Mouse (Mus musculus) adrenal gland, adult 8-10 months (tissue): Measurements from ENCODE around the gene Ghrl. TPM values are rescaled to one million over a fixed set of nuclear protein-coding genes. Genes with fewer than 3 reads are reported as not detected.
"Not testable (repeated sequence)": the region's sequence is repeated elsewhere in the genome, so short reads cannot be mapped to it uniquely, and the experiment has no call there.

ENCODE experiments used
- DNase-seq: peaks from one replicate; pipeline ENCODE4 v3.0.0; 2022
- total RNA-seq, 4 experiments: library from RNA; stranded (reverse); gene quantifications; 2 replicates each; pipeline ENCODE4 v1.2.4; 2022

Ghrl gene
- 1 to 10 TPM in 1 of 4 experiments, not detected in 3; 1.4 TPM for total RNA-seq

DNA sequence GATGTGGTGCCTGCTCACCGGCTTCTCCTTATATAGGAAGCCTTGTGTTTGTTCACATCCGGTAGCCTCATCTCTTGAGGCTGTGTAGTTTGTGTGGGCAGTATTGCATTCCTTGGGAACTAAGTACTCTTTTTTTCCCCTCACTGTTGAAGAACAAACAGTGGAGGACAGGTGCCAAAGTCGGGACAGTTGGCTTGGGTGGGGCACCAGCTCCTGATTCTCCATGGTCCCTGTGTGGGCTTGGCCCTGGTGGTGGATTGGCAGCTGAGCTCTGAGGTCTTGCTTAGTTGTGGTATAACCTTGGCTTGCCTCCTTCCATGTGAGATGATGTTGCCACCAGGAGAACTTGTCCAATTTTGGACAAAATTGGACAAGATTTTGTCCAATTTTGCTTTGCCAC is at the start of gene Ghrl:
Gene Ghrl (minus strand): TSS at position 3 of the 400 bp plus-strand sequence.
- DNase-seq: no peak

DNA sequence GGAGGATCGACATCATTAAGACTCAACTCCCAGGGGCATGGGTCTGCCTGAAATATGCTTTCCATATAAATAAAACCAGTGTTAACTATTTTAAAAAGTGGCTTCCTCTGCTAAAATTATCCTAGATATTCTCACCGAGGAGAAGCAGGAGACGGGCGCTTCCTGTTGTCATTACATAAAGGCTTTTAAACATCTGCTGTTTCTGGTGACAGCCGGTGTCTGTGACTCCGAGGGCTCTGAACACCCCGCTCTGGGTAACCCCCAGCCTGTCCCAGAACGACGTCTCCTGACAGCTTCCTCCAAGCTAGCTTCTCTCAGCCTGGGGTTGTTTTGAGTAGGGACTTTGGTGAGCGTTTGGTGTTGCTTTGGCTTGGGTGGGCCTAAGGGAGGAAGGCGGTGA is 49.1 kb upstream of the Ghrl start:
- DNase-seq: no peak

GRCm38 (mm10) chr6:113761644-113762043 is 42.0 kb upstream of the Ghrl start:
- DNase-seq: peak; percentile 17

DNA sequence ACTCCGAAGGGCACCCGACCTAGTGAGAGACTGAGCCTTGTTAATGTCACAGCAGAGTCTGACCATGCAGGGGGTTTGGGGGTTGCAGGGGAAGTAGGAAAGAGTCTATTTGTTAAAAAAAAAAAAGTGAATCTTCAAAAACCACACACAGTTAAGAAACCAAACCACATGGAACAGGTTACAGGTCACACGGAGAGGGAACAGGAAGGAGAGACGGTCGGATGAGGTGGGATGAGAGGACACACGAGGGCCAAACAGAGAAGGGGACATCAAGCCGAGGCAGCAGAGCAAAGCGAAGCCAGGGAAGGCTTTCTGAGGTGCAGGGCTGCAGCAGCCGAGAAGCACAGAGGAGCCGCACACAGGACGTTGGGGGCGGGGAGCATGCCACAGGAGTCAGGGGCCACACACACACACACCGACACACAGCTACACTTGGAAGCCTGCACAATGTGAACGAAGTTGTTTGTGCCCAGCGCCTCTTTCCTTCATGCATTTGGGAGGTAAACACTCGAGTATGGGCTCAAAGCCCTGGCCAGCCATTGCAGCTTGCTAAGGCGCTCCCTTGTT is 29.5 kb upstream of the Ghrl start:
- no peak for DNase-seq

DNA sequence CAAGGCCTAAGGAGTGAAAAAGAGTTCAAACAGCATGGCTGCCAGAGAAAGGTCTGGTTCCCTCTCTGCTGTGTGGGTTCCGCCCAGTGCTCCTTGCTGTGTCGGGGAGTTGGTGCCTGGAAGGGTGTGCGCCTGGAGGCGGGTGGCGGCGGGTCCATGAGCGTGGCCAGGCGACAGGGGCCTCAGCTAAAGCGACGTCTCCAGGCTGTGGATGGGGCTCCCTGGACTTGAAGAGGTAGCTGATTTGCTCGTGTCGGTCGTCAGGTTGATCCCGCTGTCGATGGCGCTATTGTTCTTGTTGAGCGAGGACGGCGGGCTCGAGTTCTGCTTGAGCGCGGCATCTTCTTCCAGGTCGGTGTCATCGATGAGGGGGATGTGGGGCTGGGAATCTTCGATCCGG is 28.7 kb upstream of the Ghrl start:
- no peak for DNase-seq

DNA sequence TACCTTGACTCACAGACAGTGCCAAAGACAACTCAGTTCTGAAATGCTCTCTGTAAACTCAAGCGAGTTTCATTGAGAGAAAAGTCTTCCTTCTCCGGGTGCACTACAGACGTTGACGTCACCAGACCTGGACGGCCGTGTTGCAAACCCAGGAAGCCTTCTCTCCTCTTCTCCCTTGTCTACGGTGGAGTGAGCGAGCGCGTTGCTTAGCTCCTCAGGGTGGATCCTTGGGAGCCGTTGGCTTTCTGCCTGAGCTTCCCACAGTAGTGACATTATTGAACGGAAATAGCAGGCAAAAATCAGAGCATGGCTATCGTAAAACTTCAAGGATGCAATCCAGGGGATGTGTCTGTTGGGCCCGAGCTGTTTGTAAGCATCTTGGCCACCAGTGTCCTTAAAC is 27.6 kb upstream of the Ghrl start:
- no peak for DNase-seq

GRCm38 (mm10) chr6:113745117-113745516 is 25.4 kb upstream of the Ghrl start:
- no peak for DNase-seq

- no peak for DNase-seq
Observed at GRCm38 (mm10) chr6:113743111-113743510, 23.4 kb upstream of the Ghrl start.

DNA sequence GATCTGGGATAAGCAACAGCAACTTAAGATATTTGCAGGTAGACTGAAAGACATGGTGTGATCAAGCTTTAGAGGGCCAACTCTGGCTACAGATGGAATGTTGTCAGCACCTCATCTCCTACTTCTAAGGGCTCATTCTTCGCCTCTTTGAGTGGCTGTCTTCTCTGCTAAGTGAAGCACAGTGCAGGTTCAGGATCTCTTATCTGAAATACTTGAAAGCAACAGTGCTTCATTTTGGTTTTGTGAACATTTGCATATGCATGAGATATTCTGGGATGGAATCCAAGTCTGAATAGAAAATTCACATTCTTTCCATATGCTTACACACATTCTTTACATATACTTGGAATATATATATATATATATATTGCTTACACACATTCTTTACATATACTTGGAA is 22.6 kb upstream of the Ghrl start:
- no peak for DNase-seq

DNA sequence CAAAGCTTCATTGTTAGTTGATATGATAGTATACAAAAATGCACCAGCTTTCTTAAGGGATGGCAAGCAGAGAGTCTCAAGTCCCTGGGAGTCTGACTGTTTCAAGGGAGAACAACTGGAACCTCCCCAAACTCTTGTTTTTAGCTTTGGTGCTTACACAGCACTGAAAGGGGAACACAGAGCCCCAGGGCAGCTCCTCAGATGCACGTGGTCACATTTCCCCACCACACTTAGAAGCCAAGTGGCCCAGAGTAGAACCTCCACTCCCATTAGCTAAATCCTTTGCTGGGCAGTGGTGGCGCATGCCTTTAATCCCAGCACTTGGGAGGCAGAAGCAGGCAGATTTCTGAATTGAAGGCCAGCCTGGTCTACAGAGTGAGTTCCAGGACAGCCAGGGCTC is 21.7 kb upstream of the Ghrl start:
- DNase-seq: no peak

- DNase-seq: peak; percentile 66
Observed at GRCm38 (mm10) chr6:113740236-113741217, 20.8 kb upstream of the Ghrl start, which contains the start of gene Sec13. Gene Sec13, minus strand, starts transcription at chr6:113740743.

- no peak for DNase-seq
Observed at GRCm38 (mm10) chr6:113737318-113738046, 17.8 kb upstream of the Ghrl start.

DNA sequence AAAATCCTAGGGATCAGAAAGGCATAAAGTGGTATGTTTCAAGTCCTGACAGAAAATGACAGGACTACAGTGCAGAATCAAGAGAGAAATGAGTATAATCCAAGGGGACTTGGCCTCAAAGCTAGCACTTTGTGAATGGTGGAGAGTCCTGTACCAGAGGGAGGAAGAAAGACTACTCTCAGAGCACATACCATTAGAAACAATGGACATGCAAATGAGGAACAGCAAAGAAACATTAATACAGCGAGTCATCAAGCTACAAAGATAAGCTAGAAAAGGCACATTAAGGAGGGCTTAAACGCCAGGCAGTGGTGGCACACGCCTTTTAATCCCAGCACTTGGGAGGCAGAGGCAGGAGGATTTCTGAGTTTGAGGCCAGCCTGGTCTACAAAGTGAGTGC is 11.6 kb upstream of the Ghrl start:
- DNase-seq: no peak

GRCm38 (mm10) chr6:113728181-113728580 is 8.5 kb upstream of the Ghrl start:
- no peak for DNase-seq

GRCm38 (mm10) chr6:113721061-113721460 is 1.4 kb upstream of the Ghrl start:
- DNase-seq: no peak

GRCm38 (mm10) chr6:113717541-113717940 is 2.1 kb downstream of the Ghrl start:
- no peak for DNase-seq

DNA sequence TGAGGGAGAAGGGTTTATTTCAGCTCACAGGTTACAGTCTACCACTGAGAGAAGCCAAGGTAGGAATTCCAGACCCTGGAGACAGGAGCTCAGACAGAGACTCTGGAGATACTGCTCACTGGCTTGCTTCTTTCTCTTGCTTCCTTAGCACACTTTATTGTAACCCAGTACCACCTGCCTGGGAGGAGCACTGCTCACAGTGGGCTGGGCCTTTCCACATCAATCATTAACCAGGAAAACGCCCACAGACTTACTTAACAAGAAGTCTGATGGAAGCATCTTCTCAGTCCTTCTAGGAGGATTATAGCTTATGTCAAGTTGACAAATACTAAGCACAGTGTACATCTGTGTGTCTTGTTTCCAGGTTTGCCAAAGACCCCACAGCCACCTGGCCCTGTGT is 4.9 kb downstream of the Ghrl start:
- no peak for DNase-seq

DNA sequence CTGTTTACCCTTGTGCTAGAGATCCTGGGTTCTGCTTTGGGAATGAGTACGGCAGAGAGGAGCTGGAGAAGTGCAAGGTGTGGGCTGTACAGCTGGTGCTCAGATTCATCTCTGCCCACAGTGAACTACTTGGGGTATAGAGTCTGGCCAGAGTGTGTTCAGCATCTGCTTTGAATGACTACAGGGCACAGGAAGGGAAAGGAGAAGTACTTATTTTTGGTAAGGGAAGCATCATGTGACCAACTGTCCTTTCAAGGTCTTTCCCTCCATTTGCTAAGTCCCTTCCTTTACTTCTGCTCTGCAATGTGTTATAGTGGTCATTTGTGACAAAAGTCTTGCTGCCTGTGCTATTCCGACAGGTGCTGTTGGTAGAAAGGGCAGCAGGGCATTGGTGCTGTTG is 5.4 kb downstream of the Ghrl start:
- no peak for DNase-seq

- not testable (repeated sequence) for DNase-seq
Observed at GRCm38 (mm10) chr6:113713389-113713788, 6.3 kb downstream of the Ghrl start.

DNA sequence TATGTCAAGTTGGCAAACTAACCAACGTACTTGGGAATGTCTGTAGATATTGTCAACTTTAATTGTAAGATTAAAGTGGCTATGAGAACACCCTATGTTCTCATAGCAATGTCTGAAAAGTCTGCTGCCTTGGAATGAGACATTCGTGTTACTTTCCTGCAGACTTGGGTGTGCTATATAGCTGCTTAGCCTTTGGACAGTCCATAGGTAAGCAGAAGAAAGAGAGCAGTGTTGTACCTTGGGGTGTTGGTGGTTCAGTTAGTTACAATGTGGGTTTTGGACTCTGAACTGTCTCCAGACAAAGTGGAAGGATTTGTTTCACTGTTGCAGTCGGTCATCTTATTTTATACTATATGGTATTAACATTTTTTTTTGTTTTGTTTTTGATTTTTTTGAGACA is 7.0 kb downstream of the Ghrl start:
- DNase-seq: no peak

DNA sequence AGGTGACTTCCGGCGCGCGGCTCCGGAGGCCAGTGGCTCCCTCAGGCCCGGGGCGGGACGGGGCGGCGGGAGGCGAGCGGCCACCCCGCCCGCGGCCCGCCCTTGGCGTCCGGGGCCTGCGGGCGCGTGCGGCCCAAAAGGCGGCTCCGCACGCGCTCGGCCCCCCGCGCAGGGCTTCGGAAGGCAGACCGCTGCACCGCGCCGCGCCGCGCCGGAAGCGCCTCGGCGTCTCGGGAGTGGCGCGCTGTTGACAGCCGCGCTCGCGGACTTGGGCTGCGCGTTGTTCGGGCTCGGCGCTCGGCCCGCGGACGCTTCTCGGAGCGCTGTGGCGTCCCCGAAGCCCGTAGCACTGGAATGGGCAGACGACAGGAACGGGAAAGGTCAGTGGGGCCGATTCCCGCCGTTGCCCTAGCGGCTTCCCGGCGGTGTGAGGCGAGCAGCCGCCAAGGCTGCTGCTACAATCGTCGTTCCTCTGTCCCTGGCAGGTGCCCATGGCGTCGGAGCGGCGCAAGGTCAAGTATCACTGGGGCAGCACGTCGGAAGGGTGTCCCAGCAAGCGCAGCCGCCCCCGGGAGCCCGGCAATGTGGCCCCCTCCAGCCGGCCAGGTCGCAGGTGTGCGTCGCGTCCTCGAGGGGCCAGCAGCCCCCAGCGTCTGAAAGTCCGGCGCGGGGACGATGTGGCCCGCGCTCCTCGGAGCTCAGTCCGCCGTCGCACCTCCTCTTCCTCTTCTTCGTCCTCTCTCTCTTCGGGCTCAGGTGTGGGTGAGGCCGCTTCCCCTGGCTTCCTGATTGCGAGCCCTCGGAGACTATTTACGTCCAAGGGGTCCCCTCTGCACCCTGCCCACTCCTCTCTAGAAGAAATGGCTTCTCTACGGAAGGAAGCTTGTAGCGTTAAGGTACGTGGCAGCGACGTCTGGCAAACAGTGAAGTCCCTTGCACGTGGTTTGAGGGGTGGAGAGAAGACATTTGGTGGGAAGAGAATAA is 22.2 kb downstream of the Ghrl start:
- DNase-seq: peak; percentile 36
